Mouse (Mus musculus) cortical plate, adult 2 months (tissue): ENCODE data around the gene Bpi.

ENCODE experiments used
- CTCF ChIP-seq: fragments of 200-500 bp; IDR thresholded peaks from 2 replicates; pipeline ENCODE4 v1.5.1; 2011; ENCODE audit warnings: mild to moderate bottlenecking, control low read depth, low read length; ENCODE audit not compliant: insufficient read depth; ENCODE audit errors: extremely low read depth
- POLR2A ChIP-seq: fragments of 200-500 bp; IDR thresholded peaks from 2 replicates; pipeline ENCODE4 v1.6.1; 2011; ENCODE audit warnings: mild to moderate bottlenecking, low read length, control low read depth; ENCODE audit not compliant: insufficient read depth; ENCODE audit errors: extremely low read depth

DNA sequence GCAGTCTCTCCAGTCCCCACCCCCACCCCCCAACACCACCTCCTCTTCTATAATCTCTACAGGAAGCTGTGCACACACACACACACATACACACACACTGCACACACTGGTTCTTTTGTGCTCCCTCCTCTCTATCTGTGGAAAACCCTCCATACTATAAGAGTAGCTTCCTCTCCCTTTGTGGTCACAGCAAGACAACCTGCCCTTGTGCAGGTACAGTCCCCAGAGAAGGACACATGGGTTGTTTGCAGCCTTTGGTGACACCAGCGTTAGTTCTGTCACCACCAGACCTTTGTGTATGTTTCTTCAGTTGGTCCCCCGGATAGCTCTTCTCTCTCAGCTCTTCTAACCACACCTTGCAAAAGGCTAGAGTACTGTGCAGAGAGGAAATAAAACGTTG lies 65.0 kb downstream of the Bpi start:
- TF ChIP-seq CTCF (no peak), POLR2A (no peak)
